Mouse (Mus musculus) gonadal fat pad, adult 2 months (tissue): Measurements from ENCODE around the gene Vps45. TPM values are rescaled to one million over a fixed set of nuclear protein-coding genes. Genes with fewer than 3 reads are reported as not detected.
"Not testable (repeated sequence)": the region's sequence is repeated elsewhere in the genome, so short reads cannot be mapped to it uniquely, and the experiment has no call there.

ENCODE experiments used
- DNase-seq: peaks from one replicate; pipeline ENCODE4 v3.0.0-alpha.2; 2012; ENCODE audit warnings: low read depth
- polyA plus RNA-seq: library from polyadenylated mRNA; depleted of rRNA; stranded (reverse); fragments of >200 nt; gene quantifications from 2 replicates; pipeline ENCODE4 v1.2.3, GENCODE M21; 2012

Vps45 gene
- polyA plus RNA-seq, 1 experiment, result 12.2 TPM

DNA sequence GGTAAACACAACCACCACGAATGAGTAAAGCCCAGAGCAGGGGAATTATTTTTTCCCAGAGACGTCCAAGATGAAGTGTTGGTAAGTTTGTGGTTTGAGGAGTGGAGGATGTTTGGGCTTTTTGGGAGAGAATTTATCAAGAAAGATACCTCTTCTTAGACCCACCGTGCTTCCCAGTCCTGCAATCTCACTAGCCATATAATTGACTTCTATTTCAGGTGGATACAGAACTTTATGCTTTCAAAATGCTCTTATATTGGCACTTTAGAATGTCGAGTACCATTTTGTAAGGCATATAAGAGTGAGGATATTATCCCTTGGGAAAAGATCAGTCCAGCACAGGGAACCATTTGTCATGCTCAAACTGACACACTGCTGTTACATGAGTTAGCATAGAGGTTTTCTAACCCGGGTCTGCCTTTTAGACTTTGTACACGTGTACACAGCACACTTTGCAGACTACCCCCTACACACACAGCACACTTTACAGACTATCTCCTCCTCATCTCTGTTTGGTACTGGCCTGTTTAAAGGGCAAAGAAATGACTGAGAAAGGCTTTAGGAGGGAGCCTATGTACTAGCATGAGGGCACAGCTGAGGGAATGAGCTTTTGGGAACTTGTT is 61.7 kb downstream of the Vps45 start:
- DNase-seq, result no peak

- no peak for DNase-seq
These were observed 62.4 kb downstream of the Vps45 start, which contains the start of gene Plekho1 for GRCm38 (mm10) chr3:95995802-95996428. TSS of gene Plekho1 (minus strand) at chr3:95996001.

- no peak for DNase-seq
These were observed 63.1 kb downstream of the Vps45 start for GRCm38 (mm10) chr3:95994975-95995801.

DNA sequence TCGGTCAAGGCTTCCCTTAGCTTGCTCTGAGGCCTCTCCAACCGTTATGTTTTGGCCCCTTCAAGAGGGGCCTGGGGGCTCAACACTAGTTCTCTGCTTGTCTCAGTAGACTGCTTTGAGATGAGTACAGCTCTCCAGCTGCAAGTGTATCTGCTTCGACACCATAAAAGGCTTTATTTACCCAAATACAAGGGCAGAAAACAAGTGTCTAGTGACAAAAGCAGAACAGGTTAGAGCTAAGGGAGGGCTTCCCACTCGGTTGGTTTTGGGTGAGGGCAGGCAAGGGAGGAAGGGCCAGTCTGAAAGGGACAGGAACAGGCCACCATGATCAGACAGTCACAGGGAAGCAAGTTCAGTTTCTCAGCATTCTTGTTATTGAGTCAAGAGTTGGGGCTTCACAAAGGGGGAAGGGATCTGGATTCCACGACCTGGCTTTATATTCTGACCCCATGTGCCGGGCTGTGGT is 63.9 kb downstream of the Vps45 start:
- DNase-seq, result no peak

DNA sequence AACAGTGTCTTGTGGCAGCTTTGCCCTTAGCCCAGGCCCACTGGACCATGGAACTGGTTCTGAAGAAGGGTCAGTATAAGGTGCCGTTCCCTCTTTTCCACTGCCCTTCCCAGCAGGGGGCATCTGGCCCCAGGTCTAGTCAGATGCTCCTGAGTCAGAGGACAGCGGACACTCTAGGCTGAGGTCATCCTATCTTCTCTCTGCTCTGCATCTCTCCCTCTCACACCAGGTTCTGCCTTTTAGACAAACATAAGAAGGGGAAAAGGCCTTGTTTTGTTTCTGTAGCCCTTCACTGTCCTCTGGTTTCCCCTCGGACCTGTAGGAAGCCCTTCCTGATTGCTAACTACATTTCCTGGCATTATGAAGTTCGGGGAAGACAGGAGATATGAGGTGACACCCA is 64.4 kb downstream of the Vps45 start:
- no peak for DNase-seq

- DNase-seq, result no peak
These were observed 65.2 kb downstream of the Vps45 start for GRCm38 (mm10) chr3:95992990-95993603.

GRCm38 (mm10) chr3:95990413-95990941 is 67.8 kb downstream of the Vps45 start:
- no peak for DNase-seq

GRCm38 (mm10) chr3:95988969-95989368 is 69.3 kb downstream of the Vps45 start:
- DNase-seq, result no peak

DNA sequence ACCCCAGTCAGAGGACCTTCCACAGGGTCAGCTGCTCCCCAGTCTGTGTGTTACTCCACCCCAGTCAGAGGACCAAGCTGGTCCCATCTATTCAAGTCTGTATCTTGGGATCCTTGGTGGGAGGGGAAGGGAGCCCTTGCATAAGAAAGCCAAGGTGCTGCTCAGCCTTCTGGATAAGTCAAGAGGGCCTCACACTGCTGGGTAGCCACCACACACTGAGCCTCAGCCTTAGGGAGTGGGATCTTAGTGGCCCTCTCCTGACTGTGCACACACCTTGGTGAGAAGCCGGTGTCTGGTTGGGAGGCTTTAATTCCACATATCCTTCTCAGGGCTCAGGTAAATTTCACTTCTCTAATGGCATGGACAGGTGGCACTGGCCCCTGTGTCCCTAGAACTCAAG is 70.1 kb downstream of the Vps45 start:
- DNase-seq, result no peak

DNA sequence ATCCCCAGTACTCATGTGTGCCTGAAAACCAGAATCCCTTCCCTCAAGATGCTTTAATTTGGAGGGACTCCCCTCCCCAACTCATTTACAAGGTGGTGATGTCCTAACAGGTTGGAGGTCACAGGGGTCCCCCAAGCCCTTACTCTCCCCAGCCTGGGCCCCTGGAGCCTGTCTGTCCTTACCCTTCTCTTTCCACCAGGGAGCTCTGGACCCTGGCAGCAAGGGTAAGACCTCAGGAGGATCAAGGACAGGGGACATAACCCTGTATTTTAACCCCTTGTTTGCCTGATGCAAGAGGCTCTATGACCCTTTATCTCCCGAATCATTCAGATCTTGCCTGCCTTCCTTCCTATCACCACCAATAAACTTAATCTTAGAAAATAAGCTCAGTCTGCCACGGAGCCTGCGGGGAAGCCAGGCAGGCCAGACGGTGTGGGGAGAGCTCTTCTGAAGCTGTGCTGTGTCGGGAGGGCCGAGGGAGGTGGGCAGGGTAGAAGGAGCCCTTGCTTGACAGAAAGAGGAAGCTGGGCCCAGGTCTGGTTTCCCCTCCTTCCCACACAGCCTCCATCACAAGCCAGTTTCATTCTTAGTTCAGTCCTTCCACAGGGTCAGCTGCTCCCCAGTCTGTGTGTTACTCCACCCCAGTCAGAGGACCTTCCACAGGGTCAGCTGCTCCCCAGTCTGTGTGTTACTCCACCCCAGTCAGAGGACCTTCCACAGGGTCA is 70.7 kb downstream of the Vps45 start:
- no peak for DNase-seq

GRCm38 (mm10) chr3:95986984-95987383 is 71.3 kb downstream of the Vps45 start:
- DNase-seq, result no peak

DNA sequence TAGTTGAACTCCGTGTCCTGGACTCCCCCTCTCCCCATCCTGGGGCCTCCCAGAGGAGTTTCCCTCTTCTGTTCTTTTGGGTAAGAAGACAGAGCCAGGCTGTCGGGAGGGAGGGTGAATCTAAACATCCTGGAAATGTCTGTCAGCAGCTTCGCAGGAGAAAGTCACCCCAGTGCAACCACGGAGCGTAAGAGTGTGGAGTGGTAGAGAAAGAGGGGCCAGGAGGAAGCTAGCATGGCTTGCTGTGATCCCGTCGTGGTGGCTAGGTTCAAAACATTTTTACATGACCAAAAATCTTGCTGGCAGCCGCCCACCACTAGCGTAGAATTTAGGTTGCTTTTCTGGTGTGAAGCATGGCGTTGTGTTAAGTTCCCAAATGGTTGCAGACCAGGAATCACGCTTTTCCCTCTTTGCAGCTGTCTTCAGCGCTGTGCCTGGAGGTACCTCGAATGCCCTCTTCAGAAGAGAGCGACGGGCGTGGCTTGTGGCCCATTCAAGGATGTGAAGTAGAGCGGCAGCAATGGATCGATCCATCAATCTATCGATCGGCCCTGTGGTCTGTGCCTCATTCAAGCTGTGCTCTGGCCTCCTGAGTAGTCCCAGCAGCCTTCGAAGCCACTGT is 72.2 kb downstream of the Vps45 start:
- DNase-seq, result no peak

GRCm38 (mm10) chr3:95985209-95986000 is 72.9 kb downstream of the Vps45 start:
- DNase-seq, result no peak

DNA sequence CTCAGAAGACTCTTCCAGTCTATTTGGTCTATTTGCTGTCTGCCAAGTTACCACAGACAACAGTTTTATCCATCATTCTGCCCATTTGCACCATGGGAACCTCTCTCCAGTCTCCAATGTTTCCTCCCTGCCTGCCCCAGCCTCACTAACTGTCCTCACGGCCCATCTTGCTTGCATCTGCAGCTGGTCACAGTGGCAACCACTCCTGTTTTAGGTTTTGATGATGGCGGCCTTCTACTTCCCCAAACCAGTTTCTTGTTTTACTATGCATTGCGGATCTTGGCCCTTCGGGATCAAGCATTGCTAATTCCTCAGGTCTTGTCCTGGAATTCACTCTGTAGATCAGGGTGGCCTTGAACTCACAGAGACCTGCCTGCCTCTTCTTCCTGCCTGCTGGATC is 76.1 kb downstream of the Vps45 start:
- no peak for DNase-seq

DNA sequence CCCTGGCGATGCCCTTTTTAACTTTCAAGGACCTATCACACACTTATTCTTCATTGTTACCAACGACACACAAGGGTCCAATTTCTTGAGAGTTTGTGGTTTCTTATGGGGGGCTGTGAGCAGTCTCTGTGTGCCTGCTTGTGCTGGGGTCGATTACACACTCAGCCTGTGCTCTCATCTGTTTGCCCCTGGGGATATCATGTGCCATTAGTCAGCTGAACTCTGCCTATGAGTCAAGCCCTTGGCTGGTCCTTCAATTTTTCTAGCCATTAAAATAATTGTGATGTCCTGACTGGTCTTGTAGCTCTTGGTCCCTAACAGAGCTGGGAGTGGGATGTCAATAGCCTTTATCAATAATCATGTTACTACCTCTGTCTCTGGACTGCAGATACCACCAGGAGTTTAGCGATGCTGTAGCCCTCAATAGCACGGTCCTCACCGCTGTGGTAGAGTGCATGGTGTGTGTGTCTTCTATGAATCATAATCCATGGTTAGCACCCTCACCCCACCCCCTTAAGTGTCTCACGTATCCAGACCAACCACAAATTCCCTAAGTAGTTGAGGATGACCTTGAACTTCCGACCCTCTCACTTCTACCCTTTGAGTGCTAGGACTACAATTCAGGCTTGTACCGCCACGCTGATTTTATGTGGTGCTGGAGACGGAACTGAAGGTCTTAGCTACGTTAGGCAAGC is 77.8 kb downstream of the Vps45 start:
- DNase-seq, result no peak

DNA sequence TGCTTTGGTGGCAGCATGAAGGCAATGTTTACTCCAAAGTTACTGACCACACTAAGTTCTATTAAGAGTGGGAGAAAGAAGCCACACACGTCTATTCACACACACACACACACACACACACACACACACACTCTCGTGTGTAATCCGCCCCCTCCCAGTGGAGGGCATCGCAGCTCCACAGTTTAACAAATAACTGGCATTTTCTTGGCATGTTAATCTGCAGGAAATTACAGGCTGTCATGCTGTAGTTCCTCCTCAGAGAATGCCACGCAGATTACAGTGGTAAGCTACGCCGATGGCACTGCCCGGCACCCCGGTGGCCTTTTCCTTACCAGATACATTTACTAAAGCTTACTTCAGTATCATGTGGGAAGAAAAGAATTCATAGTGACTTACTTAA is 80.0 kb downstream of the Vps45 start:
- no peak for DNase-seq

DNA sequence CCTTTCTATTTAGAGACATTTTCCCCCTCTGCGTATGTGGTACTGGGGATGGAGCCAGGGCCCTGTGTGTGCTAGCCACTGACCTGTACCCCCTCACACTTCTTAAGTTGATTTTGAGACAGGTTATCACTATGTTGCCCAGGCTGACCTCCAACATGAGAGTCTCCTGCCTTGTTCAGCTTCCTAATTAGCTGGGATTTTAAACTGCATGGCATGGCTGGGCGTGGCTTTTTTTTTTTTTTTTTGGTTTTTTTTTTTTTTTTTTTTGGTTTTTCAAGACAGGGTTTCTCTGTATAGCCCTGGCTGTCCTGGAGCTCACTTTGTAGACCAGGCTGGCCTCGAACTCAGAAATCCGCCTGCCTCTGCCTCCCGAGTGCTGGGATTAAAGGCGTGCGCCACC is 80.7 kb downstream of the Vps45 start:
- not testable (repeated sequence) for DNase-seq

DNA sequence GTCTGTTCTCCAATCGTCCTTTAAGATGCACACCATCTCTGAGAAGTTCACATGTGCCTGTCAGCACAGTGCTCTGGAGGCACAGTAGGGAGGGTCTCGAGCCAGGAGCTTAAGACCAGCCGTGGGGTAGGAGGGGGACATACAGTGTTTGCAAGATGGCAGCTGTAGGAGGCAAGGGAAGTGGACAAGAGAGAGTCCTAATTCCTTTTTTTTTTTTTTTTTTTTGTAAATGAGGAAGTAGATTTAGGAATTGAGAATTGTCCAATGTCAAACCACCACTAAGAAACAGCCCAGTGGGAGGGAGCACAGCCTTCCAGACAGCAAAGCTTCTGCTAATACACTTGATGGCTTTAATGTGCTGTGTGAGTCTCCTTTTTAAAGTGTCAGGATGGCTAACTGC is 81.2 kb downstream of the Vps45 start:
- DNase-seq, result no peak

GRCm38 (mm10) chr3:95972873-95973634 is 85.2 kb downstream of the Vps45 start:
- DNase-seq, result no peak
